Mouse (Mus musculus): ENCODE results near the gene Faap20. TPM values are rescaled to one million over a fixed set of nuclear protein-coding genes. Genes with fewer than 3 reads are reported as not detected.

Gene Faap20
- polyA plus RNA-seq, 1 experiment: 71.9 TPM

DNA sequence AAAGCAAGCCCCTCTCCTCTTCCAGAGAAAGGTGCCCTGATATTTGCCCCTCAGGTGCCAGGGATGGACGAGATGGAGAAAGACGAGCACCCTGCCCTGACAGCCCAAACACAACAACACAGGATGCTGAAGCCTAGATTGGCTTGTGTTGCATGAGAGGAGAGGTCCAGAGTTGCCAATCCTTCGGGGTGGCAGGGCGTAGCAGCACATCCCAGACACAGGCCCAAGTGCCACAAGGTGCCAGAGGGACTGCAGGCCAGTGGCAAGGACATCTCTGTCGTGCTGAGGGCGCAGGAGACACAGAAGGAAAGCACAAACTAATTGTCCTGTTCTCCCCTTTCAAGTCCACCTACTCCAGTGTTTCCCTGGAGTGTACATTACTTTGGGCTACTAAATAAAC, 35.4 kb upstream of the Faap20 start:
- TF ChIP-seq POLR2A (IDR thresholded peaks at IDR 0.05; ENCODE audit: borderline replicate concordance, extremely low read depth, insufficient read depth, insufficient read length, poor library complexity, severe bottlenecking) (no peak), CTCF (IDR thresholded peaks at IDR 0.05; ENCODE audit: borderline replicate concordance, extremely low read depth, insufficient read depth, insufficient read length) (no peak)
- no peak for DNase-seq (ENCODE audit: low read depth)

GRCm38 (mm10) chr4:155214793-155215192, 34.8 kb upstream of the Faap20 start:
- DNase-seq (ENCODE audit: low read depth): no peak
- TF ChIP-seq CTCF (IDR thresholded peaks at IDR 0.05; ENCODE audit: borderline replicate concordance, extremely low read depth, insufficient read depth, insufficient read length): no peak
- TF ChIP-seq POLR2A (IDR thresholded peaks at IDR 0.05; ENCODE audit: borderline replicate concordance, extremely low read depth, insufficient read depth, insufficient read length, poor library complexity, severe bottlenecking): no peak

- TF ChIP-seq CTCF (IDR thresholded peaks at IDR 0.05; ENCODE audit: borderline replicate concordance, extremely low read depth, insufficient read depth, insufficient read length): no peak
- TF ChIP-seq POLR2A (IDR thresholded peaks at IDR 0.05; ENCODE audit: borderline replicate concordance, extremely low read depth, insufficient read depth, insufficient read length, poor library complexity, severe bottlenecking): no peak
- DNase-seq (ENCODE audit: low read depth): no peak
Observed at GRCm38 (mm10) chr4:155215203-155215602, 34.4 kb upstream of the Faap20 start.

GRCm38 (mm10) chr4:155215773-155216630, 33.6 kb upstream of the Faap20 start:
- TF ChIP-seq CTCF (IDR thresholded peaks at IDR 0.05; ENCODE audit: borderline replicate concordance, extremely low read depth, insufficient read depth, insufficient read length): no peak
- TF ChIP-seq POLR2A (IDR thresholded peaks at IDR 0.05; ENCODE audit: borderline replicate concordance, extremely low read depth, insufficient read depth, insufficient read length, poor library complexity, severe bottlenecking): no peak
- DNase-seq (ENCODE audit: low read depth): no peak

- TF ChIP-seq CTCF (IDR thresholded peaks at IDR 0.05; ENCODE audit: borderline replicate concordance, extremely low read depth, insufficient read depth, insufficient read length): no peak
- no peak for DNase-seq (ENCODE audit: low read depth)
Observed at GRCm38 (mm10) chr4:155217241-155218103, 32.1 kb upstream of the Faap20 start.

DNA sequence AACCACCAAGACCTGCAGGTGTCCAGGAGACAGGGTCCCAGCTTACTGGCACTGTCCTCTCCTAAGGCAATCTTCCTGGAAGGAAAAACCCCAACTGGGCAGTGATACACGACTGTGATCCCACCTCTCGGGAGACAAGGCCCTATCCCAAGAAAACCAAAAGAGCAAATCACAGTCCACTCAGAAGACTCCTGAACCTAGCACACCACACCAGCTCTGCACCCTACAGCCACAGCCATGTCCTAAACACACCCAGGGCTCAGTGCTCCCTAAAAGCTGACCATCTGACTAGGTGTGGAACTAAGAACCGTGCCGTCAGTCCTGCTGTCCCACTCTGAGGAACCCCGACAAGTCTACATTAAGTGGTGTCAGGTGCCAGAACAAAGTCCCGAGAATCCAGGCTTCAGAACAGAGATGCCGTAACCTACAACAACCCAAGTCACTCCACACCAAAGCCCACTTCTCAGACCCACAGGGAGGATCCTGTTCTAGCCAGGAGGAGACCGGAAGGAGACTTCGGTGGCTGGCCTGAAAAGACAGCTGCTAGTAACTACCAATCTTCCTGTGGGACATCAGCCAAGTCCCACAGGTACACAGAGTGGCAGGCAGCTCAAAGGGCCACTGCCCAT, 31.4 kb upstream of the Faap20 start:
- DNase-seq (ENCODE audit: low read depth): no peak
- no peak for TF ChIP-seq CTCF (IDR thresholded peaks at IDR 0.05; ENCODE audit: borderline replicate concordance, extremely low read depth, insufficient read depth, insufficient read length)
- TF ChIP-seq POLR2A (IDR thresholded peaks at IDR 0.05; ENCODE audit: borderline replicate concordance, extremely low read depth, insufficient read depth, insufficient read length, poor library complexity, severe bottlenecking): no peak

GRCm38 (mm10) chr4:155219271-155220212, 30.1 kb upstream of the Faap20 start:
- TF ChIP-seq CTCF (IDR thresholded peaks at IDR 0.05; ENCODE audit: borderline replicate concordance, extremely low read depth, insufficient read depth, insufficient read length) (no peak), POLR2A (IDR thresholded peaks at IDR 0.05; ENCODE audit: borderline replicate concordance, extremely low read depth, insufficient read depth, insufficient read length, poor library complexity, severe bottlenecking) (no peak)
- DNase-seq (ENCODE audit: low read depth): no peak

DNA sequence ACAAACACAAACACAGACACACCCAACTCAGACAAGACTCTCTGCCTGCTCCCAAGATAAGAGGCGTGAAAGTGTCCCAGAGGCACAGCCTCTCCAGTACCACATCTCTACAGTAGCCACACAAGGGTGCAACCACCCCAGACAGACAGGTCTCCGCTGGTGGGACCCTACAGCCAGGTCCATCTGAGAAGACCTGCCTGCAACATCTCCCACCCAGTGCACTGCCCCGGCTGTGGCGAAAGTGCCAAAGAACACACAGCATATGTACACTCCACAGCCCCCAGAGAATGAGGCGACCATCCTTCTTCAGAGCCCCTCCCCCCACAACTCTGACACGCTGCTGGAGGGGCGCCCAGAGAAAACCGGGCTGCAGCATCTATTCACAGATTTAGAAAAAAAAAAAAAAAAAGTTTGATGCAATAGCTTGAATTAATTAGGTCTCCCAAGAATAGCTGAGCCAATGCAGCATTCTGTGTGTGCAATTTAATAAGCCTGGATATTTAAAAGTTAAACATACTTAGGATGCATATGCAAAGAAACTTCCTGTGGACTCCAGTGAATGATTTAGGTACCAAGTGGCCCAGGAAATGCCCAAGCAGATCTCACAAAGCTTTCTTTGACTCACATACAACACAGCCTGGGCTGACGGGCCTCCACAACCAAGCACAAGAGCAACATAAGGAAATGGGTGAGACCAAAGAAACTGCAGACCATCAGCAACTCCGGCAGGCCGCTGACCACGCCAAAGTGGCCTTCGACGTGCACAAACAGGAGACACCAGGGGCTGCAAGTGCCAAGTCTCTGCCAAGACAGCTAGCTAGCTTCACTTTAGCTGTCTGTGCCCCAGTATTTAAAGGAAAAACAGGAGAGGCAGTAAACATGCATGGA, 29.1 kb upstream of the Faap20 start:
- TF ChIP-seq POLR2A (IDR thresholded peaks at IDR 0.05; ENCODE audit: borderline replicate concordance, extremely low read depth, insufficient read depth, insufficient read length, poor library complexity, severe bottlenecking) (no peak), CTCF (IDR thresholded peaks at IDR 0.05; ENCODE audit: borderline replicate concordance, extremely low read depth, insufficient read depth, insufficient read length) (no peak)
- DNase-seq (ENCODE audit: low read depth): peak; percentile 91

DNA sequence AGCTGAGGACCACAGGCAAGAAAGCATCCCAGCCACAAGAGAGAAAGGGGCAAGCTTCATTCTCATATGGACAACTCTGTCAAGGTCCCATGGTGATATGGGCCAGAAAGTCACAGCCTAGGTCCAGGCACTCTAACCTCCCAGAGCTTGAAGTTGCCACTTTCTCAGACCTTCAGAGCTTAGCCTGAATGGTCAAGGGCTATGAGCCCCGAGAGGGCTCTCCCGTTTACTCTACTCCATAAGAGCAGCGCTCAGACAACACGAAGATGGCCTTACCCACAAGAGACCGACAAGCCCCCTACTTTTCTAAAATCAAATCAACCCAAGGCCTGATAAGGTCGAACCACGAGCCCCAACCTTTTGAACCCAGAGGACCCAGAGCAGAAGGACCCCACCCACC, 28.5 kb upstream of the Faap20 start:
- TF ChIP-seq POLR2A (IDR thresholded peaks at IDR 0.05; ENCODE audit: borderline replicate concordance, extremely low read depth, insufficient read depth, insufficient read length, poor library complexity, severe bottlenecking): no peak
- no peak for TF ChIP-seq CTCF (IDR thresholded peaks at IDR 0.05; ENCODE audit: borderline replicate concordance, extremely low read depth, insufficient read depth, insufficient read length)
- DNase-seq (ENCODE audit: low read depth): no peak

Measured in brain, embryonic 14.5 days (tissue).